Mouse (Mus musculus) E14TG2a.4 (cell line): ENCODE data around the gene Rxra.

Experiments
- CTCF ChIP-seq: conservative IDR thresholded peaks from 2 replicates; pipeline ENCODE4 v1.5.1; 2014; ENCODE audit warnings: low read length
- NANOG ChIP-seq: IDR thresholded peaks from 2 replicates; pipeline ENCODE4 v1.6.1; 2014; ENCODE audit warnings: borderline replicate concordance, low read length, mixed read lengths

DNA sequence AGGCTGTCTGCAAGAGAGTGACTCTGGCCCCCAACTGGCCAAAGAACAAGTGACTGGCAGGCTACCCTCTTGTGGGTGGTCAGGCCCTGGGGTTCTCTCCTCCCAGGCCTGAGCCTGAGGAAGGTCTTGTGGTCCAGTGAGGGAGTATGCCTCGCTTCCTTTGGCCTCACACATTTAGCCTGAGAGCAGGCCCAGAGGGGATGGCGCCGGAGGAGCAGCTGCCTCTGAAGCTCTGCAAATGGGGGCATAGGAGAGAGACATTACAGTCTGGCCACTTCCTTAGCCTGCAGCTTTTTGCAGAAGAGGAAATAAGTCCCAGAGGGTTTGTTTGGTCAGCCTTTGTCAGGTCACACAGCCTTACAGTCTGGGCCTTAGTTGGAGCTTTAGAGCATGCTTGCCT, 40.1 kb downstream of the Rxra start:
- TF ChIP-seq CTCF = no peak
- no peak for TF ChIP-seq NANOG
